Mouse (Mus musculus): Measurements from ENCODE around the gene Zfp592.
"Not testable (repeated sequence)": the region's sequence is repeated elsewhere in the genome, so short reads cannot be mapped to it uniquely, and the experiment has no call there.

Zfp592 gene

DNA sequence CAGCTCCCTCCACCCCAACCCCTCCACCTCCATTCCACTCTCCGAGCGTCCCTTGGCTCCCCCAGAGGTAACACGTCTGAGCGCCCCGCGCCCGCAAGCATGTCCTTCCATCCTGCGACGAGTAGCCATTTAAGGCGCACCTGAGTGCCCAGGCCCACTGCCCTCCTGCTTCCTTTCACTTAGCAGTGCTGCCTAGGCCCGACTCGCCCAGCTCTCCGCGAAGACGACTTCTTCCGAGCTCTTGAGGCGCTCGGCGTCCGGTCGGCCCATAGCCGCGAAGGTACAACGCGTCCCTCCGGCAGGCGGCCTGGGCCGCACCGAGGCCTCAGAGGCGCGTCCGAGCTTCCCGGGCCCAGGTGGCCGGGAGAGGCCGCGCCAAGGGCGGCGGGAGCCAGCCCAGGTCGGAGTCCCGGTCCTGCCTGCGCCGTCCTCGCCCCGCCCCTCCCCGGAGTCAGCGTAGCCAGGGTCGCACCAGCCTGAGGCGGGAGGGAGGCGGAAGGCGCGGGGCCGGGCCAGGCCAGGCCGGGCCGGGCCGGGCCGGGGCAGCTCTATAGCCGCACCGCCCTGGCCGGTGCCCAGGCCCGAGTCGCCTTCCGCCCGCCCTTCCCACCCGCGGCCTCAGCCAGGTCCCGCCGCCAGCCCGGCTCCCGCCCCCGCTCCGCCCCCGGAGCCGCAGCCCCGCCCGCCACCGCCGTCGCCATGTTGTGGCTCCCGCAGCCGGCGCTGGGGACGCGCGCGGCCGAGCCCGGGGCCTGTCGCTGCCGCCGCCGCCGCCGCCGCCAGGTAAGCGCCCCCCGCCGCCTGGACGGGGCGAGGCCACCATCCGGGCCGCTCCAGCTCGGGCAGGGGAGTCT lies at the start of gene Zfp592:
Gene Zfp592 (plus strand): TSS at position 702 of the 854 bp plus-strand sequence.
- DNase-seq (ENCODE audit: low spot score) = peak; percentile 76

DNA sequence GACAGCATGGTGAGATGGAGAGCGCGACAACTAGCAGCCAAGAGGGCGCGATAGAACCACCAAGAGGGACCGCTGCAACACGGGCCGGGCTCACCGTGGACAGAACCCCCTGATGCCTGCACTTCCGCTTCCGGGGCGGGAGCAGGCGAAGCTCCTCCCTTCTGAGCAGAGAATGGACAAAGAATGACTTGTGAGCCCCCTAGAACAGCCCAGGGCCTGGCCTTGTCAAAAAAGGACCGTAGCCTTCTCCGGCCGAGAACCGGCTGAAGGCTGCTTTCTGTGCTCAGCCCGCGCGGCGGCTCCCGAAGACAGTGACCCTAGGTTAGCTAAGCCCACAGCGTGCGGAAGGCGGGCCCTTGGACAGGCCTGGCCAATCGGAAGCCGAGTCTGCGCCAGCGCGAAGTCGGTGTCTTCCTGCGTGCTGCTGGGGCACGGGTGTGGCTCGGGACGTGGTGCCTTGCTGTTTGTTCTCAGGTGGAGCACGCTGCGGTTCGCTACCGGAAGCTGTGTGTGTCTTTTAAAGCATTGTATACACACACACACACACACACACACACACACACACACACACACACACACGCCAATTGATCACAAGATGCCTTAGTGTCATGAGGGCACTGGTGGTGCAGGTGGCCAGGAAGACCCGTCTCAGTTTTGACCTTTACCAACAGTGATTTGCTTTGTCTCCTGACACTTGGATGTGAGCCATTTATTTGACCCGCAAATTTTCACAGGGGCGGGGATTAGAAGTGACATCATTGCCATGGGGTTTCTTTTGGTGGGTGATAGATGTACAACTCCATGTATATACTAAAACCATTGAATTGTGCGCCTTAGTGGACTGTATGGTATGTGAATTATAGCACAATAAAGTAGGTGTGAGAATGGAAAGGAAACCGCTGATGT lies 45.8 kb upstream of the Zfp592 start, which contains the start of gene Sec11a:
Gene Sec11a (minus strand): TSS at position 336 of the 906 bp plus-strand sequence.
- peak; percentile 94 for DNase-seq (ENCODE audit: low spot score)

DNA sequence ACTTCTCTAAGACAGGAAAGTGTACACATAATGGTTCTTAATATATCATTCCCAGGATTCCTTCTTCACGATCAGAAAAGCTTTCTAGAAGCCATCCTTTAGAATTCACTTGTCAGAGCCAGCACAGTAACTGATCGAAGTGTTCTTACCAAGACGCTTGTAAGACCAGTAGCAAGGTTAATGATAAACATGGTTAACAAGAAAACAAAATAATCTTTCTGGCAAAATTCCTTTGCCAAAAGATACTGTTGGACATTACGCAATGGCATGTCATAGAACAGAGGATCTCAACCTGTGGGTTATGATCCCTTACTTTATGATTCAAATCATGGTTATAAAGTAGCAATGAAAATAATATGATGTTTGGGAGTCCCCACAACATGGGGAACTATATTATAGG lies 42.0 kb upstream of the Zfp592 start:
- DNase-seq (ENCODE audit: low spot score) = no peak

DNA sequence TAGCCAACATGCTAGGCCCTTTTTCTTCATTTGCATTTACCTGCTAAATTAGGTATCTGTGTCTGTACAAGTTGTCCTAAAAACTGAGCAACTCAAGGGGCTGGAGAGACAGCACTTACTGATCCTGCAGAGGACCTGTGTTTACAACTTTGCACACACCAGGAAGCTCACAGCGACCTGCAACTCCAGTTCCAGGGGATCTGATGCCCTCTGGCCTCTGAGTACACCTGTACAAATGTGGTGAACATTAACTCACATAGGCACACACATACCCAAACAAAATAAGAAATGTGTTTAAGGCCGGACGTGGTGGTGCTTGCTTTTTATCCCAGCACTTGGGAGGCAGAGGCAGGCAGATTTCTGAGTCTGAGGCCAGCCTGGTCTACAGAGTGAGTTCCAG lies 41.3 kb upstream of the Zfp592 start:
- DNase-seq (ENCODE audit: low spot score) = no peak

DNA sequence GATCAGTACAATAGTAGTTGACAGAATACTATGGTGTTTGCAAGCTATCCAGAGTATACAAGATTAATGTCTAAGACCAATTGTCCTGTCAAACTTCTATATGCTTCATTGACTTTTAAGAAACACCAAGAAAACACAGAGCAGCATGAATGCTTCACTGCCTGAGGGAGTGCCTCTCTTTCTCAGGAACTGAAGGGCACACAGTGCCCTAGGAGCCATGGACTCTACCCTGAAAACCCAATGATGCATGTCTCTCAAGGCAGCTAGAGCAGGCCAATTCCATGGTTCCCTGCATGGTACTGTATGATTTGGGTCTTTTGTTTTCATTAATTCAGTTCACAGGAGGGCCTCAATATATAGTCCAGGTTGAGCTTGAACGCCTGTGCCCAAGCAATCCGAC lies 39.2 kb upstream of the Zfp592 start:
- DNase-seq (ENCODE audit: low spot score) = no peak

DNA sequence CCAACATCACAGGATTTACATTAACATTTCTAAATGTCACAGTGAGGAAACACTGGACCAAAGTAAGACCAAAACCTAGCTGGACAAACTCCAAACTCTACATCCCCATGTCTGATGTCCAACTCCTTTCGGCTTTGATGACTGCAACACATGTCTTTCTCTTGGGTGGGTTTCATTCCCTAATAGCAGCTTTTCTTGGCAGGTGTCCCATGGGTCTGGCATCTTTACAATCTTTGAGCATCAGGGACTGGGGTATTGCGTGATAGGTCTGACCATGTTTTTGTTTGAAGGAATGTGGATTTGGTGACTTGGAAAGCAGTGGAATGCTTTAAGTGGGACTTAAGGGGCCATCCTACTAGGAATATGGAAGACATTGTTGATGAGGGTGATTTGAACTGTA lies 36.6 kb upstream of the Zfp592 start:
- no peak for DNase-seq (ENCODE audit: low spot score)

GRCm38 (mm10) chr7:80959003-80959402 lies 34.5 kb upstream of the Zfp592 start:
- DNase-seq (ENCODE audit: low spot score) = no peak

DNA sequence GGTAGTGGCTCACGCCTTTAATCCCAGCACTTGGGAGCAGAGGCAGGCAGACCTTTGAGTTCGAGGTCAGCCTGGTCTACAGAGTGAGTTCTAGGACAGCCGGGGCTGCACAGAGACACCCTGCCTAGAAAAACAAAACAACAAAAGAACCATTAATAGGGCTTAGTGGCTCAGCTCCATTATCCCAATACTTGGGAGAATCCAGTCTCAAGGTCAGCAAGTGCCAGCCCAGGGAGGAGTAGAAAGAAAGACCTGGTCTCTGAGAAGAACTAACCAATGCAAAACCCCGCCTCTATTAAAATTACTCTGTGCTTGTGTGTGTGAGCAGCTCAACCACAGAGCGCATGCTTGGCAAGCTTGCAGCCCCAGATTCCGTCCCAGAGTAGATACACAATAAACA lies 30.7 kb upstream of the Zfp592 start:
- no peak for DNase-seq (ENCODE audit: low spot score)

- no peak for DNase-seq (ENCODE audit: low spot score)
Measured at GRCm38 (mm10) chr7:80970913-80971312, 22.6 kb upstream of the Zfp592 start.

GRCm38 (mm10) chr7:80971419-80971818 lies 22.1 kb upstream of the Zfp592 start:
- DNase-seq (ENCODE audit: low spot score) = no peak

- DNase-seq (ENCODE audit: low spot score) = no peak
Measured at GRCm38 (mm10) chr7:80972082-80972481, 21.4 kb upstream of the Zfp592 start.

DNA sequence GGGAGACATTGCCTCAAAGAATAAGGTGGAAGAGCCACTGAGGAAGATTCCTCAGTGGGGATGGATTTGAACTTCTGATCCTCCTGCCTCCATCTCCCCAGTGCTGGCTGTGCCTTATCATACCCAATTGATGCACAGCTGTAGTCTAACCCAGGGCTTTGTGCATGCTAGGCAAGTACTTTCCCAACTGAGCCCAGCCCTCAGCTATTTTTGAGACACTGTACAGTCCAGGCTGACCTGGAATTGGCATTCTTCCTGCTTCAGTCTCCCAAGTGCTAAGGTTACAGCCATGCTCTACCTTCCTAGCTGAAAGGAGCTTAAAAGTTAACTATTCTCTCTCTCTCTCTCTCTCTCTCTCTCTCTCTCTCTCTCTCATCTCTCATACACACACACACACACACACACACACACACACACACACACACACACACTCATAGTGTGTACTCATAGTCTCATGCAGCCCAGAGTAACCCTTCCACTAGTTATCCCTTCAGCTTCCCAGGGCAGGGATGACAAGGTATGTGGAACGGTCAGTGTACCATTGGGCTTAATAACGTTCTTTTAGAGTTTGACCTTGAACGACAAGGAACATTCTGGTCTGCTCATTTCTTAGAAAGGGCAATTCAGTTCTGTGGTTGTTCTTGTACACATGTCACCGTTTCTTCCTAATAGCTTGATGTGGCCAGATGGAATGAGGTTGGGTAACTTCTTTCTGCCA lies 20.4 kb upstream of the Zfp592 start:
- DNase-seq (ENCODE audit: low spot score) = not testable (repeated sequence)

DNA sequence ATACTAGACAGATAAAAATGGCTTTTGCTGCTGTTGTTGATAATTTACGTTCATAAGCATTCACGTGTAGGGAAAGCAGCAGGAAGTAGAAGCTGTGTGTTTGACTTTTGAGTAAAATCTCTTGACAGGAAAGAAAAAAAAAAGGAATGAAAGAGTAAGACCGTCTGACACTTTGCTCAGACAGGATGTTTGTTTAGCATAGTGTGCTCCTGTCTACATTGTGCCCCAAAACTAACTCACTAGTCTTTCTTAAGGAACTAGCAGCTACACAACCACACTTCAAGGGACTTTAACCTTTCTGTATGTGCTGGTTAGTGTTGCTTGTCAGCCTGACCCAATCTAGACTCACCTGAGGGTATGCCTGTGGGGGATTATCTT lies 19.9 kb upstream of the Zfp592 start:
- not testable (repeated sequence) for DNase-seq (ENCODE audit: low spot score)

DNA sequence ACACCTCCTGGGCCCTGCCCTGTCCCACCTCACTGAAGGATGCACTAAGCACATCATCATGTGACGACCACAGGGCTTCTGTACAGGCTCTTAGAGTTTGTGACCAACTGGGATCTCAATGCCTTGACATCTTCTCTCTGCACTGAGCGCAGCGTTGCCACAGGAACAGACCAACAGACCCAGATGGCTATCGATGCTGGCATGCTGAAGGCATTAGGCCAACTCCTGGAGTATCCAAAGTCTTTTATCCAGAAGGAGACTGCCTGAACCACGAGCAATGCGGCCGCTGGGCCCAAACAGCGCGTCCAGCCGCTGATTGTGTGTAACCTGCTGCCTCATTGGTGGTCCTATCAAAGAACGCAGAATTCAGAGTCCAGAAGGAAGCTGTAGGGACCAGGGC lies 12.9 kb upstream of the Zfp592 start:
- DNase-seq (ENCODE audit: low spot score) = no peak

- no peak for DNase-seq (ENCODE audit: low spot score)
Measured at GRCm38 (mm10) chr7:80986458-80987187, 6.9 kb upstream of the Zfp592 start.

DNA sequence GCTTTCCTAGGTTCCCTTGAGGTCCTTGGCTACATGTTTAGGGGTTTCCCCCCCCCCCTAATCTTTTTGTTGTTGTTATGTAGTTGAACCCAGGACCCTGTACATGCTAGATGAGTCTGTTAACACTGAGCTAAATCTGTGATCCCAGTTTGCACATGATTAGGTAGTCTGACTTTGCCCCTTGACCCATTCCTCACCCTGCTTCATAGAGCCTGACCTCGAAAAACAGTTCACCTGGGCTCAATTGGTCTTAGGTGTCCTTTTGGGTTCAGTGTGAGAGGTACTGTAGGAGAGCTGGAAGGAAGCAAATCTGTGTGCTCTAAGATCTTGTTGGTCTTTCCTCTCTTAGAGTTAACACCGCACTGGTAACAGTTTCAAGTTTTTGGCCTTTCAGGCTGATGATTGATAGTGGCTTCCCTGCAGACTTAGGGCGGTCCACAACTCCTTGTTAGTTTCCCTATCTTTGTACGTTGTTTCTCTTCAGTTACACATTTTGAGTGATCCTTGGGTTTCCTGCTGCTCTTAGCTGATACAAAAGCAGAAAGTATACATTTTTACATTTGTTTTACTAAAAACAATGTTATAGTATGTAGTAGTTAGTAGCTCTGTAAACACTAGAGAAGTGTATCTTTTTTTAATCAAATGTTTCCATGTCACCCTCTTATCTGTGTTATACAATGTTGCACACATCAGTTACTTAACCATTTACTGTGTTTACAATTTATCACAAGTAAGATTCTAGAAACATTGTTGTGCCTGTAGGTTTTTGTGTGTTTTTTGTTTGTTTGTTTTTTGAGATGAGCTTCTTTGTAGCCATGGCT lies 5.5 kb upstream of the Zfp592 start:
- DNase-seq (ENCODE audit: low spot score) = no peak

GRCm38 (mm10) chr7:80990276-80990675 lies 3.2 kb upstream of the Zfp592 start:
- DNase-seq (ENCODE audit: low spot score) = no peak

- DNase-seq (ENCODE audit: low spot score) = no peak
Measured at GRCm38 (mm10) chr7:80991589-80991988, 1.9 kb upstream of the Zfp592 start.

DNA sequence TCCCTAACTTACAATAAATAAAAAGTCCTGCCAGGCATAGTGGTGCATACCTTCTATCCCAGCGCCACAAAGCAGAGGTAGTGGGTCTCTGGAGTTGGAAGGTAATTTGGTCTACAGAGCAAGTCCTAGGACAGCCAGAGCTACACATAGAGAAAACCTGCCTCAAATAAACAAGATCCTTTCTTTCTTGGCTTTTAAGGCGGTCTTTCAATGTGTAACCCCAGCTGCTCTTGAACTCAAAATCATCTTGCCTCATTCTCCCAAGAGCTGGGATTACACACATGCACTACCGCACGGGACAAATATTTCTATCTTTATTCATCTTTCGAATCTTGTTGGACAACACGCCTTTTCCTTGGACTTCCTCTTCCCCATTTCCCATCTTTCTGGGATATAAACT lies 1.4 kb upstream of the Zfp592 start:
- no peak for DNase-seq (ENCODE audit: low spot score)

GRCm38 (mm10) chr7:80992631-80992979 lies 876 bp upstream of the Zfp592 start:
- DNase-seq (ENCODE audit: low spot score) = no peak

All from lung, postnatal 25 days (tissue).